Mouse (Mus musculus) heart, embryonic 14.5 days (tissue): ENCODE data around the gene Cmtm3. TPM values are rescaled to one million over a fixed set of nuclear protein-coding genes. Genes with fewer than 3 reads are reported as not detected.

ENCODE experiments used
- ATAC-seq: fragments of 200-750 bp; cut with Nextera tagmentation; 2 replicates; pipeline ENCODE4 v1.8.0; 2017; ENCODE audit warnings: low read depth, moderate TSS enrichment; ENCODE audit not compliant: insufficient number of reproducible peaks, insufficient read depth, low FRiP score
- H3K27ac ChIP-seq, 2 experiments: fragments of 200-500 bp in 1 of 2; fragments of 300-500 bp in 1 of 2; sonication (generic) in 1 of 2; replicated peaks in 1 of 2; 2 replicates each; pipeline ENCODE4 v1.5.1; 2012 to 2014; ENCODE audit warnings: low read depth in 2 of 2, low read length in 2 of 2, control low read depth in 1 of 2, mild to moderate bottlenecking in 1 of 2, mixed read lengths in 1 of 2; ENCODE audit not compliant: control insufficient read depth in 1 of 2, insufficient read depth in 1 of 2
- H3K27me3 ChIP-seq: fragments of 300-500 bp; sonication (generic); 2 replicates; pipeline ENCODE4 v1.6.1; 2014; ENCODE audit warnings: mild to moderate bottlenecking, low read length, control low read depth; ENCODE audit not compliant: control insufficient read depth, insufficient read depth
- H3K36me3 ChIP-seq: fragments of 300-500 bp; sonication (generic); 2 replicates; pipeline ENCODE4 v1.6.1; 2014; ENCODE audit warnings: mild to moderate bottlenecking, control low read depth, low read length, mixed read lengths; ENCODE audit not compliant: control insufficient read depth, insufficient read depth
- H3K4me1 ChIP-seq, 2 experiments: fragments of 200-500 bp in 1 of 2; fragments of 300-500 bp in 1 of 2; sonication (generic) in 1 of 2; 2 replicates each; pipeline ENCODE4 v1.6.1; 2012 to 2014; ENCODE audit warnings: low read length in 2 of 2, control low read depth in 1 of 2, mixed read lengths in 1 of 2; ENCODE audit not compliant: control insufficient read depth in 2 of 2, insufficient read depth in 2 of 2
- H3K4me2 ChIP-seq: fragments of 300-500 bp; sonication (generic); 2 replicates; pipeline ENCODE4 v1.6.1; 2014; ENCODE audit warnings: mild to moderate bottlenecking, low read length
- H3K4me3 ChIP-seq, 2 experiments: fragments of 200-500 bp in 1 of 2; fragments of 300-500 bp in 1 of 2; sonication (generic) in 1 of 2; 2 replicates each; pipeline ENCODE4 v1.5.1; 2012 to 2014; ENCODE audit warnings: low read length in 2 of 2, mild to moderate bottlenecking in 2 of 2, control low read depth in 1 of 2, low read depth in 1 of 2, moderate library complexity in 1 of 2; ENCODE audit not compliant: control insufficient read depth in 1 of 2, insufficient read depth in 1 of 2
- H3K9ac ChIP-seq: fragments of 300-500 bp; sonication (generic); 2 replicates; pipeline ENCODE4 v1.6.1; 2014; ENCODE audit warnings: mild to moderate bottlenecking, low read length
- H3K9me3 ChIP-seq: fragments of 300-500 bp; sonication (generic); 2 replicates; pipeline ENCODE4 v1.6.1; 2016; ENCODE audit warnings: low read length, control low read depth; ENCODE audit not compliant: control insufficient read depth
- WGBS: fragments of 180-500 bp; shearing (Covaris S2); extraction: QIAGEN DNeasy Blood & Tissue Kit; methylation state at CpG from one replicate; pipeline ENCODE4 v1.1.7; 2014; 5-methylcytosine and 5-hydroxymethylcytosine counted together
- polyA plus RNA-seq: library from polyadenylated mRNA; unstranded; fragments of >200 nt; fragmentation: Nextera tagmentation; extraction: Ambion mirVana; gene quantifications from 2 replicates; pipeline ENCODE4 v1.2.1, GENCODE M21; 2014

The Cmtm3 gene
- polyA plus RNA-seq, 1 experiment from 2014 or later = 103 TPM

GRCm38 (mm10) chr8:104383296-104383695 is 44.1 kb downstream of the Cmtm3 start:
- H3K4me1 ChIP-seq = peaks cover 31 to 43% of the 10 kb centered on the region in 2 experiments
- H3K27ac ChIP-seq = 0 out of 4 replicates have a peak overlapping the region, but pooled peaks of 1 of the 2 experiments have one; percentile 7

GRCm38 (mm10) chr8:104383977-104384376 is 44.8 kb downstream of the Cmtm3 start:
- H3K4me3 ChIP-seq = no peak overlapping the region
- H3K9me3 ChIP-seq = no peaks in the 10 kb centered on the region
- no peak overlapping the region; the same call in 1 of the 2 replicates for H3K9ac ChIP-seq
- no peaks in the 10 kb centered on the region for H3K27me3 ChIP-seq
- 68% methylated on average over 3 of the region's 3 CpGs for WGBS
- 0 out of 4 replicates have a peak overlapping the region, but pooled peaks of 1 of the 2 experiments have one; percentile 7 for H3K27ac ChIP-seq
- no peak for ATAC-seq
- H3K36me3 ChIP-seq = no peaks in the 10 kb centered on the region
- peaks cover 31 to 44% of the 10 kb centered on the region in 2 experiments for H3K4me1 ChIP-seq
- H3K4me2 ChIP-seq = no peak overlapping the region

More at GRCm38 (mm10) chr8:104383296-104383695, 44.1 kb downstream of the Cmtm3 start:
- Histone ChIP-seq H3K4me2 (no peak overlapping the region; the same call in 1 of the 2 replicates), H3K27me3 (no peaks in the 10 kb centered on the region), H3K36me3 (no peaks in the 10 kb centered on the region), H3K9me3 (no peaks in the 10 kb centered on the region), H3K4me3 (no peak overlapping the region), H3K9ac (no peak overlapping the region)
- no peak for ATAC-seq
- 39% methylated on average over 2 of the region's 2 CpGs for WGBS

GRCm38 (mm10) chr8:104386693-104387092 is 47.5 kb downstream of the Cmtm3 start:
- Histone ChIP-seq H3K9me3 (no peaks in the 10 kb centered on the region), H3K9ac (0 out of 2 replicates have a peak overlapping the region, but pooled peaks have one; percentile 13), H3K4me1 (peaks cover 29 to 44% of the 10 kb centered on the region in 2 experiments), H3K4me3 (no peak overlapping the region), H3K27ac (no peak overlapping the region), H3K4me2 (no peak overlapping the region), H3K27me3 (no peaks in the 10 kb centered on the region), H3K36me3 (no peaks in the 10 kb centered on the region)
- 30% methylated on average over 4 of the region's 4 CpGs for WGBS
- no peak for ATAC-seq

- no peak for ATAC-seq
Observed at GRCm38 (mm10) chr8:104387501-104387900, 48.3 kb downstream of the Cmtm3 start.

GRCm38 (mm10) chr8:104387980-104388379 is 48.8 kb downstream of the Cmtm3 start:
- H3K27me3 ChIP-seq = no peaks in the 10 kb centered on the region
- no peak overlapping the region for H3K9ac ChIP-seq
- no peak overlapping the region for H3K27ac ChIP-seq
- ATAC-seq = no peak
- H3K4me1 ChIP-seq = peaks cover 28 to 41% of the 10 kb centered on the region in 2 experiments
- H3K36me3 ChIP-seq = no peaks in the 10 kb centered on the region
- H3K9me3 ChIP-seq = no peaks in the 10 kb centered on the region
- H3K4me2 ChIP-seq = no peak overlapping the region
- H3K4me3 ChIP-seq = no peak overlapping the region
- WGBS = 86% methylated on average over 2 of the region's 2 CpGs

More at GRCm38 (mm10) chr8:104387501-104387900, 48.3 kb downstream of the Cmtm3 start:
- Histone ChIP-seq H3K9ac (no peak overlapping the region), H3K27ac (no peak overlapping the region), H3K9me3 (no peaks in the 10 kb centered on the region), H3K27me3 (no peaks in the 10 kb centered on the region), H3K4me3 (no peak overlapping the region), H3K36me3 (no peaks in the 10 kb centered on the region), H3K4me2 (no peak overlapping the region), H3K4me1 (peaks cover 29 to 44% of the 10 kb centered on the region in 2 experiments)
- 58% methylated on average over 7 of the region's 7 CpGs for WGBS

GRCm38 (mm10) chr8:104390245-104390644 is 51.0 kb downstream of the Cmtm3 start:
- Histone ChIP-seq H3K27me3 (no peaks in the 10 kb centered on the region), H3K4me2 (no peak overlapping the region), H3K4me3 (no peak overlapping the region), H3K27ac (no peak overlapping the region), H3K9ac (no peak overlapping the region), H3K36me3 (no peaks in the 10 kb centered on the region), H3K4me1 (peaks cover 19 to 39% of the 10 kb centered on the region in 2 experiments), H3K9me3 (no peaks in the 10 kb centered on the region)
- 52% methylated on average over 8 of the region's 8 CpGs for WGBS
- no peak for ATAC-seq

- Histone ChIP-seq H3K4me3 (no peak overlapping the region), H3K36me3 (no peaks in the 10 kb centered on the region), H3K4me2 (no peak overlapping the region), H3K9me3 (no peaks in the 10 kb centered on the region), H3K4me1 (peaks cover 7 to 19% of the 10 kb centered on the region in 2 experiments; a peak in 3 of 4 replicates), H3K27me3 (no peaks in the 10 kb centered on the region), H3K27ac (no peak overlapping the region), H3K9ac (no peak overlapping the region)
- ATAC-seq = no peak
- WGBS = 95% methylated on average over 6 of the region's 7 CpGs
Observed at GRCm38 (mm10) chr8:104393139-104393538, 53.9 kb downstream of the Cmtm3 start.

GRCm38 (mm10) chr8:104393767-104394166 is 54.6 kb downstream of the Cmtm3 start:
- no peaks in the 10 kb centered on the region for H3K36me3 ChIP-seq
- no peak overlapping the region for H3K27ac ChIP-seq
- H3K9ac ChIP-seq = 0 out of 2 replicates have a peak overlapping the region, but pooled peaks have one; percentile 35
- no peak for ATAC-seq
- H3K27me3 ChIP-seq = no peaks in the 10 kb centered on the region
- H3K9me3 ChIP-seq = no peaks in the 10 kb centered on the region
- peaks cover 7 to 17% of the 10 kb centered on the region in 2 experiments; a peak in 3 of 4 replicates for H3K4me1 ChIP-seq
- no peak overlapping the region for H3K4me3 ChIP-seq
- peak overlapping the region; percentile 92 for H3K4me2 ChIP-seq
- WGBS = 75% methylated on average over 6 of the region's 6 CpGs
